Mouse (Mus musculus): ENCODE measurements around the gene Arid4a. TPM values are rescaled to one million over a fixed set of nuclear protein-coding genes. Genes with fewer than 3 reads are reported as not detected.

The Arid4a gene
- polyA plus RNA-seq, 1 experiment from 2014 or later, result 43.1 TPM

DNA sequence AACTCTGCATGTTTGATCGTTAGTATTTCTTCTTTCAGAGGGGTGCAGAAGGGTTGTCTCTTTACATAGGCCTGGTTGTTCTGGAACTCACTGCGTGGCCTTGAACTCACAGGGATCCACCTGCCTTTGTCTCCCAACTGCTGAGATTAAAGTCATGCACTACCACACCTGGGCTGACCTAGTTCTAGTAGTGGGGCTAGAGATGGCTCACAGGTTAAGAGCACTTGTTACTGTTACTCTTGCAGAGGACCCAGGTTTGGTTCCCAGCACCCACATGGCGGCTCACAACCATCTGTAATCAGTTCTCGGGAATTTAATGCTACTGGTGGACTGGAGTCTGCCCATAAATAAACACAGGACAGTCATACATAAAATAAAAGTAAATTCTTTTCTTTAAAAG is 30.7 kb downstream of the Arid4a start:
- H3K36me3 ChIP-seq, result peaks cover 18% of the 10 kb centered on the region
- ATAC-seq (ENCODE audit: low FRiP score, low read depth), result no peak
- no peak overlapping the region for H3K4me3 ChIP-seq
- H3K9me3 ChIP-seq, result no peaks in the 10 kb centered on the region
- no peak overlapping the region for H3K9ac ChIP-seq
- H3K27me3 ChIP-seq, result no peaks in the 10 kb centered on the region
- H3K4me2 ChIP-seq, result no peak overlapping the region
- H3K4me1 ChIP-seq (replicated peaks), result peaks cover 27% of the 10 kb centered on the region
- peak overlapping the region; percentile 92 for H3K27ac ChIP-seq (replicated peaks)
- 97% methylated on average over 4 of the region's 4 CpGs for WGBS

DNA sequence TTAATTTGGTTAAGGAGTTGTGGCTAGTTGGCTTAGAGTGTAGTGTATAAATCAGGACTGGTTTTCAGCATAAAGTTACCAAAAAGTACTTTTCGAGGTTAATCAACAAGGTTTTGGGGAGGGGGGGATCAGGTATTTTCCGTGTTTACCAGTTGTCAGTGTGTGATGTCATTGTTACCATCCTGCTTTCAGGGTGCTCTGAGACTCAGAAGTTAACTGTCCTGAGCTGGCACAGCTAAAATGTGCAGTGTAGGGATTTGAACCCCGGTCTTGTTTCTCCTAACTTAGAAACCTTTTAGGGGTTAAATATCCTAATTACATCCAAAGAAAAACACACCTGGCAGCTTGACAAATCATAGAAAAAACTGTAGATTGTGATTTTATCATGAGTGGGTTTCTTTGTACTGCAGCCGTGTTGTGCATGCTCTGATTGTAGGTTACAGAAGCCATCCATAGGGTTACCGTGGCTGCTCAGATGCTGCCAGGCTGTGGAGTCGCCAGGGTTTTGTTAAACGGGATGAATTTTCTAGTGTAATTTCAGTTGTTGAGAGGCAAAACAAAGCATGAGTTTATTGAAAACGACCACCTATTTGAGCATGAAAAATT is 31.8 kb downstream of the Arid4a start:
- Histone ChIP-seq H3K27me3 (no peaks in the 10 kb centered on the region), H3K4me3 (peak overlapping the region; percentile 50), H3K4me2 (peak overlapping the region; percentile 71), H3K36me3 (peaks cover 9% of the 10 kb centered on the region), H3K9ac (peak overlapping the region; percentile 62), H3K4me1 (replicated peaks) (peaks cover 30% of the 10 kb centered on the region), H3K9me3 (no peaks in the 10 kb centered on the region), H3K27ac (replicated peaks) (peak overlapping the region; percentile 92)
- WGBS, result 33% methylated on average over 8 of the region's 8 CpGs
- ATAC-seq (ENCODE audit: low FRiP score, low read depth), result peak; percentile 75; the same call in 1 of the 2 replicates

DNA sequence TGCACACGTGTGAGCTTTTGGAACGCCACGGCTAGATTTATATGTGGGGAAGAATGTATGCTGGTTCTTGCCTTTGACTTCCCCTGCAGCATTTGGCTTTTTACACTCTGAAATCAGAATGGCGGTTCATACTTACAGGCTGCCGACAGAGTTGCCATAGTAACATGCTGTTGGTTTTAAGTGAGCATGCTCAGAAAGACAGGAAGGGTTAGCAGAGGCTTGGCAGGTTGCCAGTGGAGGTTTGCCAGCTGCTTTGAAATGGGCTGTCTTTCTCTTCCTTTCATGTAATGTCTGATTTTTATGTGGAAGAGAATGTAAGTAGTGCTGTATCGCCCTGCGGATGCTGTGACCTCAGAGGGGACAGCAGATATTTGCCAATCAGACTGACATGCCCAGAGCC is 32.3 kb downstream of the Arid4a start:
- ATAC-seq (ENCODE audit: low FRiP score, low read depth), result peak; percentile 90
- H3K27me3 ChIP-seq, result no peaks in the 10 kb centered on the region
- no peaks in the 10 kb centered on the region for H3K9me3 ChIP-seq
- H3K4me2 ChIP-seq, result peak overlapping the region; percentile 71
- H3K9ac ChIP-seq, result peak overlapping the region; percentile 62
- peaks cover 8% of the 10 kb centered on the region for H3K36me3 ChIP-seq
- H3K4me3 ChIP-seq, result peak overlapping the region; percentile 50
- H3K4me1 ChIP-seq (replicated peaks), result peaks cover 30% of the 10 kb centered on the region
- peak overlapping the region; percentile 92 for H3K27ac ChIP-seq (replicated peaks)
- WGBS, result 5% methylated on average over 7 of the region's 7 CpGs

DNA sequence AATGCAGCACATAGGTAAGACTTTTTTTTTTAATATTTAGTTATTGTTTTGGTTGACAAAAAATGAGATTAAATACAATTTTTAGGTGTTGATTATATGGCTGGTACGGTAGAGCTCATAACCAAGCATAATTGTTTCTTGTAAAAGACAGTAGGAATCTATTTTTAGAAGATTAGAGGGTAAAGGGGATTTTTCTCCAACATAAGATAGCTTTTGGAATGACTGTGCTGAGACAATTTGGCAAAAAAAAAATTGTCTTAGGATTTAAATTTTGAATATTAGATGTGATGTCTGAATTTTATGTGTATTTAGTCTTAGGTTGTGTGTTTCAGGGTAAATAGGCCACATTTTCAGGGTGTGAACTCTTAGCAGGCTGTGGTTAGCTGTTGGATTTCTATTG is 32.8 kb downstream of the Arid4a start:
- H3K36me3 ChIP-seq, result peaks cover 8% of the 10 kb centered on the region

DNA sequence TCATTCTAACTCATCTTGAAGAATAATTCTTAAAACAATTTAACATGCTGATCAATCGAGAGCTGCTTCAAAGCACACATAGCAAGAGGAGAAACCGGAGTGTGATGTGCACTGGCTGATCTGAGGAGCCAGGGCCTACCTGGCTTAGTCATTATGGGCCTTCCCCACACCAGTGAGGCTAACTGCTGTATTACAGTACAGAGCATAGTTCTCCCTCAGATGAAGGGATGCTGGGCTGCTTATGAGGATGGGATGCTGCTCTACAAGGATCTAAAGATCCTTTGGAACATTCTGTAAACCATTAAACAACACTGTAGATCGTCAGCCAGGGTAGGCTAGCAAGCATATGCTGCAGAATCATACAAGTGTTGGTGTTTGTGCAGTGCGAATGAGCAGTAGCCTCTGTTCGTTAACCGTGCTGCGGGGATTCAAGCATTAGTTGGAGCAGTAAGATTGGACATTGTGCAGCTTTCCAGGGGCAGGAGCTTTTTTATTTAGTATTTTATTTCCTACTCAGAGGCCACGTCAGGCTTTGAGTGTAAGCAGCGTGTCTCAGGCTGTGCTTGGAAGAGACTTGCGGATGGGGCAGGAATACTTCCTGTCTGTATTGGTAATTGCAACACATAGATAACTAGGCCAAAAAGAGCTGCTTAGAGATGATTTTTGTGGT is 33.9 kb downstream of the Arid4a start:
- Histone ChIP-seq H3K9me3 (no peaks in the 10 kb centered on the region), H3K4me3 (peak overlapping the region; percentile 50), H3K36me3 (peaks cover 8% of the 10 kb centered on the region), H3K27ac (replicated peaks) (peak overlapping the region; percentile 92), H3K27me3 (no peaks in the 10 kb centered on the region), H3K4me2 (peak overlapping the region; percentile 71), H3K9ac (peak overlapping the region; percentile 62), H3K4me1 (replicated peaks) (peaks cover 30% of the 10 kb centered on the region)
- ATAC-seq (ENCODE audit: low FRiP score, low read depth), result no peak
- WGBS, result 59% methylated on average over 10 of the region's 10 CpGs

More for the DNA sequence above, 32.8 kb downstream of the Arid4a start:
- no peaks in the 10 kb centered on the region for H3K9me3 ChIP-seq
- WGBS, result 37% methylated on average over 1 of the region's 1 CpGs
- peak overlapping the region; percentile 62 for H3K9ac ChIP-seq
- ATAC-seq (ENCODE audit: low FRiP score, low read depth), result no peak
- H3K4me2 ChIP-seq, result peak overlapping the region; percentile 71
- peaks cover 30% of the 10 kb centered on the region for H3K4me1 ChIP-seq (replicated peaks)
- H3K27ac ChIP-seq (replicated peaks), result peak overlapping the region; percentile 92
- H3K4me3 ChIP-seq, result peak overlapping the region; percentile 50
- H3K27me3 ChIP-seq, result no peaks in the 10 kb centered on the region

DNA sequence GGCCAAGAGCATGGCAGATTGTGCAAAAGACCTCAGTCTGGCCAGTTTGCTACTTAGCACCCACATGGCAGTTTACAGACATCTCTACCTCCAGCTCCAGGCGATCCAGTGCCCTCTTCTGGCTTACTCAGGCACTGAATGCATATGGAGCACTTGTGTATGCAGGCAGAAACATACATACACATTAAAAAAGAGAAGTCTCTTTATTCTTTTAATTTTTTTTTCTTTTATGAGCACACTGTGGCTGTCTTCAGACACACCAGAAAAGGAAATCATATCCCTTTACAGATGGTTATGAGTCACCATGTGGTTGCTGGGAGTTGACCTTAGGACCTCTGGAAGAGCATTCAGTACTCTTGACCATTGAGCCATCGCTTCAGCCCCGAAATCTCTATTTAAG is 35.3 kb downstream of the Arid4a start:
- Histone ChIP-seq H3K4me2 (peak overlapping the region; percentile 35), H3K4me3 (no peak overlapping the region), H3K9ac (no peak overlapping the region), H3K27me3 (no peaks in the 10 kb centered on the region), H3K4me1 (replicated peaks) (peaks cover 30% of the 10 kb centered on the region), H3K9me3 (no peaks in the 10 kb centered on the region), H3K27ac (replicated peaks) (no peak overlapping the region), H3K36me3 (peaks cover 6% of the 10 kb centered on the region)
- ATAC-seq (ENCODE audit: low FRiP score, low read depth), result no peak
- 80% methylated on average over 3 of the region's 3 CpGs for WGBS

DNA sequence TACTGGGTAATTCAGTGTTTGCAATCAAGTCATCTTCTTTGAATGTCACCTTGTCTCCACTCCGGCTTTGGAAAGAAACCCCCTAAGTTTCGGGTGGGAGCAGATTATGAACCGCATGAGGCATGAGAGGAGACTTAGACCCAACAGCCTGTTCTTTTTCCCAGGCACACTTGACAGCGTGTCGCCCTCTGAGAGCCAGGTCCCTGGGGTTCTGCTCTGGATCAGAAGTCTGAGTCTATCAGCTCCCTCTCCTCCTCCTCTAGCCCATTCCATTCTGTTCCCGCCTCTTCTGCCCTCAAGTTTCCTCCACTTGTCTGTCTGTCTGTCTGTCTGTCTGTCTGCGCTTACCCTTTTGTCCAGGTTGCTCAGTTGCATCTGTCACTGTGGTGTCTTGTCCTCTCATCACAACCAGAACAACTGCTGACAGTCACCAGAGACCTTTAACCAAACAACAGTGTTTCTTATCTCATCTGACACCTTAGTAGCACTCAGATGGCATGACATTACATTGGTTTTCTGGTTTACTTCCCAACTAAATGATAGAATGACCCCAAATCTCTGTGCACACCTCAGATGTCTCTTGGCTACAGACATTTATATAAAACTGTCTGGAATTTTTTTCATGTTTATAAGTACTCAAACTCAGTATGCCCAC is 36.7 kb downstream of the Arid4a start:
- Histone ChIP-seq H3K4me1 (replicated peaks) (peaks cover 24% of the 10 kb centered on the region), H3K36me3 (no peaks in the 10 kb centered on the region), H3K27me3 (no peaks in the 10 kb centered on the region), H3K27ac (replicated peaks) (no peak overlapping the region), H3K9me3 (no peaks in the 10 kb centered on the region), H3K4me2 (no peak overlapping the region), H3K4me3 (no peak overlapping the region), H3K9ac (no peak overlapping the region)
- ATAC-seq (ENCODE audit: low FRiP score, low read depth), result no peak
- 90% methylated on average over 7 of the region's 7 CpGs for WGBS

DNA sequence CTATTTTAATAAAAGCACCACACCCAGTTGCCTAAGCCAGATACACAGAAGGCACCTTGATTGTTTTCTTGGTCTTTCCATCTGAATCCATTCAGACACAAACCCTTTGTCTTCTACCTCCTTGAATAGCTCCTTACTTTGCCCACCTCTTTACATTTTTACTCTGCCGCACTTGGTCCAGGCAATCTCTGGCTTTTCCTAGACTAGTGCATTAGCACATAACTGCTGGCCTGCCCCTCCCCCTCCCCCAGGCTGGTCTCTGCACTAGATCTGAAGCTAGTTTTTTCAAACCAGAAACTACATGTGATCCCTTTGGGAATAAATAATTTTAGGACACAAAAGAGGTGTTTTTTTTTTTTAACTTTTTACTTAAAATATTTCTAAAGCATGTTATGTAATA is 37.2 kb downstream of the Arid4a start:
- H3K9ac ChIP-seq, result no peak overlapping the region
- WGBS, result 75% methylated on average over 1 of the region's 1 CpGs
- no peaks in the 10 kb centered on the region for H3K27me3 ChIP-seq
- H3K4me1 ChIP-seq (replicated peaks), result peaks cover 21% of the 10 kb centered on the region
- H3K4me2 ChIP-seq, result no peak overlapping the region
- no peaks in the 10 kb centered on the region for H3K36me3 ChIP-seq
- H3K9me3 ChIP-seq, result no peaks in the 10 kb centered on the region
- no peak for ATAC-seq (ENCODE audit: low FRiP score, low read depth)
- H3K27ac ChIP-seq (replicated peaks), result no peak overlapping the region
- H3K4me3 ChIP-seq, result no peak overlapping the region

DNA sequence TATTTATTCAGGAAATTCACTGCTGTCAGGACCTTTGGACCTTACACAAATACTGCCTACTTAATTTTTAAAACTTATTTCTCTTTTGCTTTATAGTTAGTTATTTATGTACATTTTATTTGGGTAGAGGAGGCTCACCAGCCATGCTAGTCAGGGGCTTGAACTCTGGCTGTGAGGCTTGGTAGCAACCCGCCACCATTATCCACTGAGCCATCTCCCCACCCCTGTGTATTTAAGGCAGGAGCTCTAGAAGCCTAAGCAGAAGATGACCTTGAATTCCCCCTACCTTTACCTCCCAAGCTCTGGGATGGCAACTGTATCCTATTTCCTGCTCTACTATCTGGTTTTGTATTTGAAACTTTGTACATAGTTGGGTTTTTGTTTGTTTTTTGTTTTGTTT is 37.7 kb downstream of the Arid4a start:
- Histone ChIP-seq H3K27ac (replicated peaks) (no peak overlapping the region), H3K4me3 (no peak overlapping the region), H3K36me3 (no peaks in the 10 kb centered on the region), H3K4me2 (no peak overlapping the region), H3K9ac (no peak overlapping the region), H3K4me1 (replicated peaks) (peaks cover 21% of the 10 kb centered on the region), H3K27me3 (no peaks in the 10 kb centered on the region), H3K9me3 (no peaks in the 10 kb centered on the region)
- ATAC-seq (ENCODE audit: low FRiP score, low read depth), result no peak
- WGBS, result 100% methylated on average over 1 of the region's 1 CpGs

DNA sequence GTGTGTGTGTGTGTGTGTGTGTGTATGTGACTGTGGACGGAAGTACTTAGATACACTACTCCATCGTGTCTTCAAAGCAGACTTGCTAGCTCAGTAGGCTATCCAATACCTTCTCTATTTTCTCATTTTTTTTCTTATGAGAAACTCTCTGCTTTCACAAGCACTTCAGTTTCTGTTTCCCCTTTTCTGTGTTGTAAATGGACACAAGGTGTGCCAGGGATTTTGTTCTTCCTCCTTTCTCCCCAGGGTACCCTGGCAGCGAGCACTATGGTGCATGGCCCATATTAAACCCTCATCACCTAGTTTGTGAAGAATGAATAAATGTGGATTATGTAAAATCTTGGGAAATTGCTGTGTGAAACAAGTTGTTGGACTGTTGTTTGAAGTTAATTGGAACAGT is 39.7 kb downstream of the Arid4a start:
- Histone ChIP-seq H3K36me3 (no peaks in the 10 kb centered on the region), H3K27ac (replicated peaks) (no peak overlapping the region), H3K9ac (no peak overlapping the region), H3K4me2 (no peak overlapping the region), H3K27me3 (no peaks in the 10 kb centered on the region), H3K4me3 (no peak overlapping the region), H3K9me3 (no peaks in the 10 kb centered on the region), H3K4me1 (replicated peaks) (peaks cover 10% of the 10 kb centered on the region)
- 86% methylated on average over 3 of the region's 3 CpGs for WGBS
- ATAC-seq (ENCODE audit: low FRiP score, low read depth), result no peak

DNA sequence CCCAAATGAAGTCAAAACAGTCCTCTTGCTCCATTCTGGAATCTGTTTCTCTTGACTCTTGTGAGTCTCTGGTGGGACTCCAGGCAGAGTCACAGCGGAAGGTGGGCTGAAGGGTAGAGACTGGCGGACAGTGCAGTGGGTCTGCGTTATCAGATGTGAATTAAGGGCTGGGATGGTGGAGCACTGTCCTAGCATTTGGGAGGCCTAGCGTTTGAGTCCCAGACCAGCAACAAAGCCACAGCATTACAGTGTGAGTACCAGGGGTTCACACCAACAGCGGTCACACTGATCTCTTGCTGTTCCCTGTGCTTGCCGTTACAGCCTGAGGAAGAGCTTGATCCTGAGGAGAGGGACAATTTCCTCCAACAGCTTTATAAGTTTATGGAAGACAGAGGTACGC is 44.0 kb downstream of the Arid4a start:
- no peaks in the 10 kb centered on the region for H3K4me1 ChIP-seq (replicated peaks)
- H3K27ac ChIP-seq (replicated peaks), result no peak overlapping the region
- H3K9ac ChIP-seq, result no peak overlapping the region
- no peak overlapping the region for H3K4me2 ChIP-seq
- no peaks in the 10 kb centered on the region for H3K27me3 ChIP-seq
- no peaks in the 10 kb centered on the region for H3K9me3 ChIP-seq
- no peak for ATAC-seq (ENCODE audit: low FRiP score, low read depth)
- H3K36me3 ChIP-seq, result peaks cover 24% of the 10 kb centered on the region
- WGBS, result 94% methylated on average over 7 of the region's 7 CpGs
- no peak overlapping the region for H3K4me3 ChIP-seq

DNA sequence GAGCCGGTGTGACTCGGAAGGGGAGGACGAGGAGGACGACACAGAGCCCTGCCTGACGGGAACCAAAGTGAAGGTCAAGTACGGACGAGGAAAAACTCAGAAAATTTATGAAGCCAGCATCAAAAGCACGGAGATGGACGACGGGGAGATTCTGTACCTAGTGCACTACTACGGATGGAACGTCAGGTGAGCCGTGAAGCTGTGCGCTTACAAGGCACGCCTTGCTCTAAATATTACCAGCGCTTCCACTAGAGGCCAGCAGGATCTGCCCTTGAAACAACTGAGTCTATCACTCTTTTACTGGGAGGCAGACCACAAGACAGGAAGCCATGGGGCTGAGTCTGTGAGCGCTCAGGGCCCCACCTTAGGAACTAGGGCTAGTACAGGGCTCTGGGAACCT is 54.1 kb downstream of the Arid4a start:
- no peak for ATAC-seq (ENCODE audit: low FRiP score, low read depth)
- Histone ChIP-seq H3K4me3 (no peak overlapping the region), H3K27me3 (no peaks in the 10 kb centered on the region), H3K9ac (no peak overlapping the region), H3K4me2 (no peak overlapping the region), H3K9me3 (no peaks in the 10 kb centered on the region), H3K4me1 (replicated peaks) (no peaks in the 10 kb centered on the region), H3K36me3 (peaks cover 81% of the 10 kb centered on the region), H3K27ac (replicated peaks) (no peak overlapping the region)
- WGBS, result 96% methylated on average over 17 of the region's 17 CpGs
